Mouse (Mus musculus): ENCODE measurements at regions not wholly inside any gene's neighbourhood (a gene's known extent, or its start where the extent isn't known, plus 50 kb on each side); places are given as distances from the start of the nearest gene placed in this dataset.
"Not testable (repeated sequence)": the region's sequence is repeated elsewhere in the genome, so short reads cannot be mapped to it uniquely, and the experiment has no call there.

GRCm38 (mm10) chr11:92228855-92229254 is 651.5 kb upstream of the Kif2b start:
- DNase-seq = no peak

- no peak for DNase-seq
Measured at GRCm38 (mm10) chr11:92208980-92209548, 631.7 kb upstream of the Kif2b start.

- DNase-seq = not testable (repeated sequence)
Measured at GRCm38 (mm10) chr11:92178393-92178792, 601.0 kb upstream of the Kif2b start.

- DNase-seq = no peak
Measured at GRCm38 (mm10) chr11:92153124-92153523, 575.8 kb upstream of the Kif2b start.

GRCm38 (mm10) chr11:92135677-92136076 is 558.3 kb upstream of the Kif2b start:
- DNase-seq = no peak

- no peak for DNase-seq
Measured at GRCm38 (mm10) chr11:92134891-92135590, 557.7 kb upstream of the Kif2b start.

- no peak for DNase-seq
Measured at GRCm38 (mm10) chr11:92084766-92085165, 507.4 kb upstream of the Kif2b start.

GRCm38 (mm10) chr11:92041695-92042094 is 464.3 kb upstream of the Kif2b start:
- peak; percentile 24 to 33 for DNase-seq

GRCm38 (mm10) chr11:92040161-92040560 is 462.8 kb upstream of the Kif2b start:
- DNase-seq = no peak

- DNase-seq = no peak
Measured at GRCm38 (mm10) chr11:92018419-92018818, 441.1 kb upstream of the Kif2b start.

- no peak for DNase-seq
Measured at GRCm38 (mm10) chr11:92011284-92011683, 433.9 kb upstream of the Kif2b start.

GRCm38 (mm10) chr11:91995524-91995923 is 418.2 kb upstream of the Kif2b start:
- DNase-seq = no peak

- no peak for DNase-seq
Measured at GRCm38 (mm10) chr11:91969531-91969930, 392.2 kb upstream of the Kif2b start.

- no peak for DNase-seq
Measured at GRCm38 (mm10) chr11:91944336-91944735, 367.0 kb upstream of the Kif2b start.
